Mouse (Mus musculus) erythroblast, adult 5-6 weeks (primary cell): ENCODE data around the gene Kank1. TPM values are rescaled to one million over a fixed set of nuclear protein-coding genes. Genes with fewer than 3 reads are reported as not detected.

Experiments
- ATAC-seq: replicated peaks from 2 replicates; pipeline ENCODE4 v1.8.0; 2016; ENCODE audit warnings: moderate number of reproducible peaks, mild to moderate bottlenecking, moderate TSS enrichment, inconsistent platforms; ENCODE audit not compliant: poor library complexity, low FRiP score, severe bottlenecking
- total RNA-seq, 2 experiments: library from RNA; stranded (forward) in 1 of 2; stranded (reverse) in 1 of 2; fragments of 150-400 nt in 1 of 2; fragments of 200-764, 138-1000 nt in 1 of 2; gene quantifications; 2 replicates each; pipeline versions ENCODE4 v1.2.3 to v1.2.4; 2015 to 2017; ENCODE audit warnings: low replicate concordance in 2 of 2

Kank1 gene
- total RNA-seq, 2 experiments from 2014 or later: 3.1 TPM; not detected in 1

- no peak for ATAC-seq
These were observed 191.7 kb downstream of the Kank1 start for GRCm38 (mm10) chr19:25428338-25428962.

- no peak for ATAC-seq
These were observed 194.7 kb downstream of the Kank1 start for GRCm38 (mm10) chr19:25431431-25431830.

- ATAC-seq: no peak
These were observed 195.1 kb downstream of the Kank1 start for GRCm38 (mm10) chr19:25431909-25432308.

GRCm38 (mm10) chr19:25433169-25433690, 196.5 kb downstream of the Kank1 start:
- ATAC-seq: no peak

GRCm38 (mm10) chr19:25434345-25434744, 197.6 kb downstream of the Kank1 start:
- no peak for ATAC-seq

- no peak for ATAC-seq
These were observed 198.0 kb downstream of the Kank1 start for GRCm38 (mm10) chr19:25434795-25435194.

- ATAC-seq: no peak
These were observed 198.6 kb downstream of the Kank1 start for GRCm38 (mm10) chr19:25435412-25435811.

- no peak for ATAC-seq
These were observed 199.4 kb downstream of the Kank1 start for GRCm38 (mm10) chr19:25436175-25436574.

- no peak for ATAC-seq
These were observed 200.2 kb downstream of the Kank1 start for GRCm38 (mm10) chr19:25436789-25437650.

- no peak for ATAC-seq
These were observed 201.5 kb downstream of the Kank1 start for GRCm38 (mm10) chr19:25438246-25438645.

GRCm38 (mm10) chr19:25439807-25440206, 203.0 kb downstream of the Kank1 start:
- ATAC-seq: no peak

- no peak for ATAC-seq
These were observed 204.0 kb downstream of the Kank1 start for GRCm38 (mm10) chr19:25440736-25441135.

- peak; percentile 67 for ATAC-seq
These were observed 208.3 kb downstream of the Kank1 start for GRCm38 (mm10) chr19:25445054-25445453.

GRCm38 (mm10) chr19:25445842-25446241, 209.1 kb downstream of the Kank1 start:
- ATAC-seq: no peak

GRCm38 (mm10) chr19:25446683-25447082, 209.9 kb downstream of the Kank1 start:
- no peak for ATAC-seq

- no peak for ATAC-seq
These were observed 210.6 kb downstream of the Kank1 start for GRCm38 (mm10) chr19:25447373-25447772.

- no peak for ATAC-seq
These were observed 214.3 kb downstream of the Kank1 start for GRCm38 (mm10) chr19:25450869-25451629.

- ATAC-seq: no peak
These were observed 216.4 kb downstream of the Kank1 start for GRCm38 (mm10) chr19:25453146-25453545.

- ATAC-seq: no peak
These were observed 224.0 kb downstream of the Kank1 start for GRCm38 (mm10) chr19:25460760-25461159.
